Mouse (Mus musculus) heart, adult 2 months (tissue): Measurements from ENCODE around the gene Endou.

Experiments used
- CTCF ChIP-seq: fragments of 200-600 bp; IDR thresholded peaks from 2 replicates; pipeline ENCODE4 v1.8.1; 2022; ENCODE audit warnings: antibody characterized with exemption, mild to moderate bottlenecking, moderate library complexity
- EP300 ChIP-seq: fragments of 200-500 bp; IDR thresholded peaks from 2 replicates; pipeline ENCODE4 v1.6.1; 2011; ENCODE audit warnings: low read depth, low read length, control low read depth; ENCODE audit not compliant: insufficient read depth
- POLR2A ChIP-seq: fragments of 200-500 bp; IDR thresholded peaks from 2 replicates; pipeline ENCODE4 v1.6.1; 2011; ENCODE audit warnings: mild to moderate bottlenecking, low read depth, low read length, control low read depth; ENCODE audit not compliant: insufficient read depth

DNA sequence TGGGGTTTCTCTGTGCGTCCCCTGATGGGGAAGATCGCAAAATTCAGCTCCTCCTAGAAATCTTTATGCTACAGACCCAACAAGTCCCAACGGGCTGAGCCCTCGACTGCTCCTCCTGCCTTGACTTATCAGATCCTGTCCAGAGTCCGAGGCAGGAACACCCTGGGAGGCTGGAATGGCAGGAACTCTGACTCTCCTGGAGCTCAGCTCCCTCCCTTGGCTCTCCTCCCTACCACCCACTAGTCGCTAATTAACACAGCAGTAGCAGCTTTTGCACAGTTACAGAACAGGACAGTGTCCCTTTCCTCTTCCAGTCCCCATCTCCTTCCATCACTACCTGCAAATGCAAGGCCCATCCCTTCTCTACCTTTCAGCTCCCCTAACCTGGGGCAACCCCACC, 774 bp downstream of the Endou start:
- no peak for TF ChIP-seq CTCF
- no peak for TF ChIP-seq POLR2A
- TF ChIP-seq EP300: no peak
